Mouse (Mus musculus) MEL (cell line): Measurements from ENCODE around the gene Egln3. TPM values are rescaled to one million over a fixed set of nuclear protein-coding genes. Genes with fewer than 3 reads are reported as not detected.

ENCODE experiments used
- DNase-seq: peaks from one replicate; pipeline ENCODE4 v3.0.0; 2011; ENCODE audit warnings: low read depth, low spot score
- H3K27ac ChIP-seq: 2 replicates; pipeline ENCODE4 v1.5.1; 2012; ENCODE audit warnings: low read depth, mild to moderate bottlenecking, control low read depth, low read length, moderate library complexity; ENCODE audit not compliant: control insufficient read depth
- H3K27me3 ChIP-seq, 2 experiments: fragments of 150-350 bp in 1 of 2; sonication (generic) in 1 of 2; 2 replicates each; pipeline ENCODE4 v1.6.1; 2012; ENCODE audit warnings: low read length in 2 of 2, mild to moderate bottlenecking in 2 of 2, improper control_type of control experiment in 1 of 2, moderate library complexity in 1 of 2; ENCODE audit not compliant: insufficient read depth in 2 of 2, control insufficient read depth in 1 of 2
- H3K36me3 ChIP-seq, 2 experiments: 2 replicates each; pipeline ENCODE4 v1.6.1; 2012 to 2014; ENCODE audit warnings: low read length in 2 of 2, improper control_type of control experiment in 1 of 2, inconsistent platforms in 1 of 2, mild to moderate bottlenecking in 1 of 2; ENCODE audit not compliant: insufficient read depth in 2 of 2, control insufficient read depth in 1 of 2
- H3K4me1 ChIP-seq, 2 experiments: fragments of 150-350 bp in 1 of 2; sonication (generic) in 1 of 2; 2 replicates each; pipeline ENCODE4 v1.6.1; 2012; ENCODE audit warnings: low read length in 2 of 2, improper control_type of control experiment in 1 of 2, mild to moderate bottlenecking in 1 of 2; ENCODE audit not compliant: insufficient read depth in 2 of 2, control insufficient read depth in 1 of 2
- H3K4me3 ChIP-seq, 2 experiments: fragments of 150-350 bp in 1 of 2; sonication (generic) in 1 of 2; 2 replicates each; pipeline ENCODE4 v1.5.1; 2012; ENCODE audit warnings: low read depth in 2 of 2, low read length in 2 of 2, mild to moderate bottlenecking in 2 of 2, moderate library complexity in 2 of 2, control low read depth in 1 of 2, improper control_type of control experiment in 1 of 2; ENCODE audit not compliant: control insufficient read depth in 1 of 2, insufficient read depth in 1 of 2
- H3K79me2 ChIP-seq: 2 replicates; pipeline ENCODE4 v1.6.1; 2012; ENCODE audit warnings: mild to moderate bottlenecking, low read length, moderate library complexity; ENCODE audit not compliant: control insufficient read depth, poor library complexity, insufficient read depth
- H3K9ac ChIP-seq: 2 replicates; pipeline ENCODE4 v1.6.1; 2012; ENCODE audit warnings: low read depth, mild to moderate bottlenecking, control low read depth, low read length, moderate library complexity; ENCODE audit not compliant: control insufficient read depth, poor library complexity, severe bottlenecking
- H3K9me3 ChIP-seq: fragments of 150-350 bp; sonication (generic); replicated peaks from 2 replicates; pipeline ENCODE4 v1.6.1; 2012; ENCODE audit warnings: mild to moderate bottlenecking, low read length, improper control_type of control experiment, moderate library complexity; ENCODE audit not compliant: insufficient read depth
- CHD1 ChIP-seq: IDR thresholded peaks from 2 replicates; pipeline ENCODE4 v1.6.1; 2012; ENCODE audit warnings: low read depth, mild to moderate bottlenecking, inconsistent platforms, low read length, improper control_type of control experiment
- CTCF ChIP-seq, 3 experiments: IDR thresholded peaks in 2 of 3; conservative IDR thresholded peaks in 1 of 3; 2 replicates each; pipeline ENCODE4 v1.5.1; 2011 to 2012; ENCODE audit warnings: low read length in 3 of 3, low read depth in 2 of 3, mild to moderate bottlenecking in 2 of 3, improper control_type of control experiment in 1 of 3, inconsistent platforms in 1 of 3, mixed read lengths in 1 of 3, moderate library complexity in 1 of 3; ENCODE audit not compliant: control insufficient read depth in 1 of 3, insufficient read depth in 1 of 3, poor library complexity in 1 of 3, severe bottlenecking in 1 of 3
- EP300 ChIP-seq, 2 experiments: IDR thresholded peaks; 2 replicates each; pipeline ENCODE4 v1.6.1; 2011; ENCODE audit warnings: improper control_type of control experiment in 2 of 2, low read length in 2 of 2, low read depth in 1 of 2, mild to moderate bottlenecking in 1 of 2
- ETS1 ChIP-seq: IDR thresholded peaks from 2 replicates; pipeline ENCODE4 v1.6.1; 2012; ENCODE audit warnings: low read depth, mild to moderate bottlenecking, inconsistent platforms, low read length, improper control_type of control experiment, moderate library complexity
- GATA1 ChIP-seq: IDR thresholded peaks from 2 replicates; pipeline ENCODE4 v1.6.1; 2011; ENCODE audit warnings: low read depth, low read length, improper control_type of control experiment
- HCFC1 ChIP-seq: IDR thresholded peaks from 2 replicates; pipeline ENCODE4 v1.6.1; 2012; ENCODE audit warnings: low read depth, mild to moderate bottlenecking, inconsistent platforms, low read length, improper control_type of control experiment, moderate library complexity
- KAT2A ChIP-seq: conservative IDR thresholded peaks from 2 replicates; pipeline ENCODE4 v1.6.1; 2012; ENCODE audit warnings: low read depth, low read length, improper control_type of control experiment, inconsistent platforms
- MAZ ChIP-seq: IDR thresholded peaks from 2 replicates; pipeline ENCODE4 v1.6.1; 2012; ENCODE audit warnings: low read depth, mild to moderate bottlenecking, inconsistent platforms, low read length, improper control_type of control experiment
- MYB ChIP-seq: IDR thresholded peaks from 2 replicates; pipeline ENCODE4 v1.6.1; 2011; ENCODE audit warnings: mild to moderate bottlenecking, low read depth, low read length, improper control_type of control experiment
- MYC ChIP-seq: IDR thresholded peaks from 2 replicates; pipeline ENCODE4 v1.6.1; 2011; ENCODE audit warnings: low read depth, mild to moderate bottlenecking, low read length, improper control_type of control experiment, moderate library complexity
- NELFE ChIP-seq: IDR thresholded peaks from 2 replicates; pipeline ENCODE4 v1.6.1; 2011; ENCODE audit warnings: low read depth, low read length, improper control_type of control experiment
- NRF1 ChIP-seq: IDR thresholded peaks from 2 replicates; pipeline ENCODE4 v1.6.1; 2014; ENCODE audit warnings: low read depth, mild to moderate bottlenecking, inconsistent platforms, low read length, improper control_type of control experiment, moderate library complexity; ENCODE audit not compliant: poor library complexity, insufficient read depth, severe bottlenecking
- RAD21 ChIP-seq: IDR thresholded peaks from 2 replicates; pipeline ENCODE4 v1.6.1; 2011; ENCODE audit warnings: mild to moderate bottlenecking, low read depth, low read length, improper control_type of control experiment
- RCOR1 ChIP-seq: IDR thresholded peaks from 2 replicates; pipeline ENCODE4 v1.6.1; 2012; ENCODE audit warnings: low read depth, mild to moderate bottlenecking, inconsistent platforms, low read length, improper control_type of control experiment
- SIN3A ChIP-seq: IDR thresholded peaks from 2 replicates; pipeline ENCODE4 v1.6.1; 2012; ENCODE audit warnings: low read length, improper control_type of control experiment, inconsistent platforms
- TAL1 ChIP-seq: IDR thresholded peaks from 2 replicates; pipeline ENCODE4 v1.6.1; 2012; ENCODE audit warnings: mild to moderate bottlenecking, inconsistent platforms, low read length, moderate library complexity, mixed read lengths
- TBP ChIP-seq: IDR thresholded peaks from 2 replicates; pipeline ENCODE4 v1.8.0; 2011; ENCODE audit warnings: low read depth, low read length, improper control_type of control experiment
- TCF12 ChIP-seq: IDR thresholded peaks from 2 replicates; pipeline ENCODE4 v1.6.1; 2014; ENCODE audit warnings: low read depth, mild to moderate bottlenecking, inconsistent platforms, low read length, improper control_type of control experiment, moderate library complexity
- UBTF ChIP-seq: IDR thresholded peaks from 2 replicates; pipeline ENCODE4 v1.6.1; 2012; ENCODE audit warnings: low read depth, mild to moderate bottlenecking, inconsistent platforms, low read length, improper control_type of control experiment, moderate library complexity, borderline replicate concordance; ENCODE audit not compliant: insufficient read depth
- ZC3H11A ChIP-seq: IDR thresholded peaks from 2 replicates; pipeline ENCODE4 v1.6.1; 2012; ENCODE audit warnings: low read depth, mild to moderate bottlenecking, inconsistent platforms, low read length, improper control_type of control experiment
- polyA plus RNA-seq, 2 experiments: library from polyadenylated mRNA; stranded (reverse) in 1 of 2; unstranded in 1 of 2; fragments of >175 nt in 1 of 2; fragments of >200 nt in 1 of 2; gene quantifications; 2 replicates each; pipeline versions ENCODE4 v1.2.1 to v1.2.4; 2012; ENCODE audit warnings: low replicate concordance in 2 of 2, low read depth in 1 of 2; ENCODE audit not compliant: insufficient read length in 2 of 2, insufficient read depth in 1 of 2, missing spikeins in 1 of 2
- total RNA-seq: library from RNA; depleted of rRNA; stranded (reverse); fragments of 300-350 nt; gene quantifications from 2 replicates; pipeline ENCODE4 v1.2.3, GENCODE M21; 2012

The Egln3 gene
- total and polyA plus RNA-seq, 3 experiments = 3.2 to 30.1 TPM; not detected in 1

DNA sequence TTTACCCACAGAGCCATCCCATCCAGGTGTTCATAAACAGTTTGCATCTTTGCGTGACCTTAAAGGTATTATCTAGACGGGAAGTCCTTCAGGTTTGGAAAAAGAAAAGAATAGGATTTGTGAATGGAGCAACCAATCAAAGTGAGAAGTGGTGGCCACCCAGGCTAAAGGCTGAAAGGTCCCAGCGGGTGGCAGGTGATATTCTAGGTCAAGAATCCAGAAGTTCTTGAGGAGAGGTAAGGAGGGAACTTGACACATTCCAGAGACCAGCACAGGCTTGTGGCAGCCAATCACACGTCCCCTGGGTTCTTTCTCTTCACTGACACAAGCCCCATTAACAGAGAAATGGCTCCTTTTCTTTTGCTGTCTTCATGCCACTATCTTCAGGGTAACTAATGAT lies 21.9 kb upstream of the Egln3 start:
- DNase-seq = no peak
- TF ChIP-seq ETS1 = no peak
- no peak for TF ChIP-seq HCFC1
- TF ChIP-seq NELFE = no peak
- TF ChIP-seq MAZ = no peak
- no peak for TF ChIP-seq KAT2A
- no peak for TF ChIP-seq NRF1
- Histone ChIP-seq H3K4me1 (peaks cover 8 to 11% of the 10 kb centered on the region in 2 experiments), H3K27ac (no peak overlapping the region), H3K36me3 (peaks cover 0 to 10% of the 10 kb centered on the region in 2 experiments; a peak in 2 of 4 replicates), H3K9ac (no peak overlapping the region), H3K9me3 (no peaks in the 10 kb centered on the region), H3K79me2 (no peaks in the 10 kb centered on the region), H3K27me3 (no peaks in the 10 kb centered on the region), H3K4me3 (no peak overlapping the region)

GRCm38 (mm10) chr12:54225090-54225489 lies 21.4 kb upstream of the Egln3 start:
- H3K9ac ChIP-seq = no peak overlapping the region
- peaks cover 8 to 11% of the 10 kb centered on the region in 2 experiments for H3K4me1 ChIP-seq
- H3K79me2 ChIP-seq = no peaks in the 10 kb centered on the region
- TF ChIP-seq KAT2A (no peak), MYC (no peak), RAD21 (no peak)
- H3K27me3 ChIP-seq = no peaks in the 10 kb centered on the region
- no peak overlapping the region for H3K4me3 ChIP-seq
- no peak for DNase-seq
- no peaks in the 10 kb centered on the region for H3K9me3 ChIP-seq
- H3K27ac ChIP-seq = no peak overlapping the region
- peaks cover 0 to 10% of the 10 kb centered on the region in 2 experiments; a peak in 2 of 4 replicates for H3K36me3 ChIP-seq

DNA sequence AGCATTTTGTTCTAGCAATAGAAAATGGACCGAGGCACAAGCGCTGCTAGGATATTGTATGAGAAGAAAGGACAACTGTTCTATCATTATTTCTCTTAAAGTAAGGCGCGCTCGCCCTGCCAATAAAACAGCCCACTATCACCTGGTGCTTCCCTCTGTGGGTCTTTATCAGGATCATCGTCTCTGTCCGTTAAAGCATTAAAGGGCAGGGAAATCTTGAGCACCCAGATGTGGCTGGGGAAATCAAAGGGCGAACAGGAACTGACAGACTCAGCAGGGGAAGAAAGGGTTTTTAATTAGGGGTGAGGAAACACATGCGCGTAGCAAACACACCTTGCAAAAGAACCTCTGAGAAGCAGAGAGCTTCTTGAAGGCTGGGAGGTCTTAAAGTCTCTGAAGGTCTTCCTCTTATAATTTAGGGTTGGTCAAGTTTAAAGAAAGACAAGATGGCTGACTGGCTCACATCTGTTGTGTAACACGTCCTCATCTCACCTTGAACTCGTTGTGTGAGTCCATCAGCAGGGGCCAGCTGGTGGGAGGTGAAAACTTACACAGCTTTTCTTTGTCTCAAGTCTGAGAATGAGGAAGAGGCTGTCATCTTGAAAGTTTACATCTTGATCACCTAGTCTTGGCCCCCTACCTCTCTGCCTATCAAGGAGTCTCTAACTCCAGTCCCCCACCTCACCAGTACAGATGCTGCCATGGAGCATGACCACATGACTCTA lies 18.5 kb upstream of the Egln3 start:
- TF ChIP-seq RCOR1 (peak; percentile 89), TAL1 (peak; percentile 35; the same call in 1 of the 2 replicates), MYB (peak; percentile 82), UBTF (no peak), MAZ (0 out of 2 replicates have a peak, but pooled peaks have one; percentile 42), CHD1 (no peak), CTCF (IDR thresholded peaks at IDR 0.05 in 2 of 3, conservative IDR thresholded peaks at IDR 0.05 in 1 of 3; ENCODE audit: control insufficient read depth in 1 of 3, insufficient read depth in 1 of 3, low read depth in 2 of 3, low read length in 3 of 3, poor library complexity in 1 of 3, severe bottlenecking in 1 of 3) (no peak), SIN3A (peak; percentile 67; the same call in 1 of the 2 replicates), GATA1 (peak; percentile 64; the same call in 1 of the 2 replicates), ZC3H11A (peak; percentile 17; the same call in 1 of the 2 replicates), TCF12 (peak; percentile 83), TBP (0 out of 2 replicates have a peak, but pooled peaks have one; percentile 41), EP300 (IDR thresholded peaks at IDR 0.05; ENCODE audit: low read depth in 1 of 2, low read length in 2 of 2) (peak; percentile 83 to 93), ETS1 (peak; percentile 82)
- TF ChIP-seq, all 39 proteins: peak for 11
- Histone ChIP-seq H3K79me2 (no peaks in the 10 kb centered on the region), H3K27me3 (no peaks in the 10 kb centered on the region), H3K36me3 (peaks cover 0 to 10% of the 10 kb centered on the region in 2 experiments; a peak in 2 of 4 replicates), H3K27ac (peak overlapping the region; percentile 28), H3K4me1 (peaks cover 9 to 11% of the 10 kb centered on the region in 2 experiments), H3K4me3 (no peak overlapping the region), H3K9ac (no peak overlapping the region), H3K9me3 (no peaks in the 10 kb centered on the region)
- DNase-seq = peak; percentile 54
